Mouse (Mus musculus): Measurements from ENCODE around the gene Nfic. TPM values are rescaled to one million over a fixed set of nuclear protein-coding genes. Genes with fewer than 3 reads are reported as not detected.

The Nfic gene
- polyA plus RNA-seq, 1 experiment from 2014 or later, result 57.2 TPM

DNA sequence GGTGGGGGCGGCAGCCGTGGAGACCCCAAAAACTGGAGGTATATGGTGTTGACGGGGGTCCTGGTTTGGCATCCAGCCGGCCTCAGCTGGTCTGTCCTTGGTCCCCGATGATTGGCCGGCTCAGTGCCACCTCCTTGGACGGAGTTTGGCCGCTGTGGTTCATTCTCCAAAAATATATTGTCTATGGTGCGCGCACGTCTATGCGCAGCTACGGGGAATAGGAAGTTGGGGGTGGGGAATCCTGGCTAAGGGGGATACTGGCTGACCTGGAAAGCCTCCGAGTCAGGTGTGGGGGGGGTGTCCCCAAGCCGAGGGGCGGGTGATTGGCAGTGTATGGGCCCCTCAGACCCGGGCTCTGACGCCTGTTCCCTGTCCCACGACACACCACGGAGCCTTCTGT is 5.0 kb upstream of the Nfic start:
- Histone ChIP-seq H3K9me3 (ENCODE audit: control insufficient read depth, low read length) (0 out of 2 replicates have a peak, but pooled peaks cover 2% of the 10 kb centered on the region), H3K9ac (ENCODE audit: low read length) (no peak overlapping the region), H3K4me1 (replicated peaks; ENCODE audit: control insufficient read depth, insufficient read depth, low read length) (0 out of 2 replicates have a peak, but pooled peaks cover 3% of the 10 kb centered on the region), H3K4me2 (ENCODE audit: low read length) (no peak overlapping the region), H3K27ac (ENCODE audit: low read depth) (no peak overlapping the region), H3K27me3 (replicated peaks; ENCODE audit: control insufficient read depth, insufficient read depth, low read length) (peaks cover 90% of the 10 kb centered on the region), H3K36me3 (ENCODE audit: control insufficient read depth, insufficient read depth, low read length) (no peaks in the 10 kb centered on the region), H3K4me3 (ENCODE audit: low read depth, low read length) (no peak overlapping the region)
- DNase-seq (ENCODE audit: low spot score) (no peak), ATAC-seq (replicated peaks; ENCODE audit: low FRiP score, low TSS enrichment, low read depth) (no peak)
- WGBS, result 41% methylated on average over 20 of the region's 20 CpGs

DNA sequence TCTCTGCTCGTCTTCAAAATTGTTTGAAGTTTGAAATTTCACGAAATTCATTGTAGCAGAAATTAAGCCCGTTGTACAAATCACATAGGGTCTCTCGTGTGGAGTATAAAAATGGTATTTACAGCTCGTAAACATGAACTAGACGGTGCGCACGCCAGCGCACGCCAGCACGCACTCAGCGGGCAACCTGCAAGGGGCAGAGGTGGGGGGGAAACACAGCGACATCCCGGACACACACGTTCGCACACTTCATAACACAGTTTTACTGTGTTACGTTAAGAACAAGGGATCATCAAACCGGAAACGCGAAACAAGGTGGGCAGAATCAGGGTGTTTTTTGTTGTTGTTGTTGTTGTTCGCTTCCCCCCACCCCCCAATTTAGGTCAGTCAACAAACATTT is 4.0 kb upstream of the Nfic start:
- Histone ChIP-seq H3K4me2 (ENCODE audit: low read length) (no peak overlapping the region), H3K27ac (ENCODE audit: low read depth) (no peak overlapping the region), H3K9me3 (ENCODE audit: control insufficient read depth, low read length) (0 out of 2 replicates have a peak, but pooled peaks cover 2% of the 10 kb centered on the region), H3K27me3 (replicated peaks; ENCODE audit: control insufficient read depth, insufficient read depth, low read length) (peaks cover 90% of the 10 kb centered on the region), H3K4me3 (ENCODE audit: low read depth, low read length) (no peak overlapping the region), H3K9ac (ENCODE audit: low read length) (no peak overlapping the region), H3K36me3 (ENCODE audit: control insufficient read depth, insufficient read depth, low read length) (no peaks in the 10 kb centered on the region), H3K4me1 (replicated peaks; ENCODE audit: control insufficient read depth, insufficient read depth, low read length) (0 out of 2 replicates have a peak, but pooled peaks cover 3% of the 10 kb centered on the region)
- DNase-seq (ENCODE audit: low spot score) (no peak), ATAC-seq (replicated peaks; ENCODE audit: low FRiP score, low TSS enrichment, low read depth) (no peak)
- 64% methylated on average over 21 of the region's 21 CpGs for WGBS

DNA sequence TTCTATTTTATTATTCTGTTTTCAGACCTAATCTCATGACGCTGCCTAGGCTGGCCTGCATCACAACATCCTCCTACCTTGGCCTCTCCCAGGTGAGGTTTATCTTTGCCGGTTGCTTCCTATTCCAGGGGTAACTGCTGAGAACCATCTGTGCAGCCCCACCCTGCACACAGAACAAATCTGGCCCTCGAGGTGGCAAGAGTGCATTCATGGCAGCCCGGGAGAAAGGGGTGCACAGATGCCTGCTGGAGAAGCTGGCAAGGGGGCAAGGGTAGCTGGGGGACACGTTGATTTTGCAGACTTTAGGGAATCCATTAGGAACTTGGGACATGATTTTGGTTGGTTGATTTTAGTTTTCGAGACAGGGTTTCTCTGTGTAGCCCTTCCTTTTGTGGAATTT is 2.8 kb upstream of the Nfic start:
- H3K27me3 ChIP-seq (replicated peaks; ENCODE audit: control insufficient read depth, insufficient read depth, low read length), result peaks cover 90% of the 10 kb centered on the region
- H3K4me2 ChIP-seq (ENCODE audit: low read length), result no peak overlapping the region
- 0 out of 2 replicates have a peak, but pooled peaks cover 2% of the 10 kb centered on the region for H3K9me3 ChIP-seq (ENCODE audit: control insufficient read depth, low read length)
- H3K9ac ChIP-seq (ENCODE audit: low read length), result no peak overlapping the region
- H3K4me1 ChIP-seq (replicated peaks; ENCODE audit: control insufficient read depth, insufficient read depth, low read length), result no peaks in the 10 kb centered on the region
- no peak overlapping the region for H3K27ac ChIP-seq (ENCODE audit: low read depth)
- DNase-seq (ENCODE audit: low spot score) (no peak), ATAC-seq (replicated peaks; ENCODE audit: low FRiP score, low TSS enrichment, low read depth) (no peak)
- H3K4me3 ChIP-seq (ENCODE audit: low read depth, low read length), result no peak overlapping the region
- 78% methylated on average over 6 of the region's 6 CpGs for WGBS
- no peaks in the 10 kb centered on the region for H3K36me3 ChIP-seq (ENCODE audit: control insufficient read depth, insufficient read depth, low read length)

DNA sequence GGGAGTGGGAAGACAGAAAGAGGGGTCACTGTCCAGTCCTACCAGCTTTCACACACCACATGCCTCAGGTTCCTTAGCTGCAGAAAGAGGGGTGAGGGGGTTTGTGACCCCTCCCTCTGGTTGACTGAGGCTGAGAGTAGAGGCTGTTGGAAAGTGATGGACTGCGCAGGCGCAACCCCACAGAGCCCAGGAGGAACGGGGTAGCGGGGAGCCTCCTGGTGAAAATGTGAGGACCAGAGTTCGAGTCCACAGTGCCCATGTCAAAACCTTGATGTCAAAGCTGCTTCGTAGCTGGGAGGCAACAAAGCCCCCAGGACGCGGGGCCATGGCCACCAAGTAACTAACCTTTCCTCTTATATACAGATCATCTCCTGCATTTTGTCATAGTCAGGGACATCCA is 2.2 kb upstream of the Nfic start:
- Histone ChIP-seq H3K9ac (ENCODE audit: low read length) (no peak overlapping the region), H3K27ac (ENCODE audit: low read depth) (no peak overlapping the region), H3K36me3 (ENCODE audit: control insufficient read depth, insufficient read depth, low read length) (no peaks in the 10 kb centered on the region), H3K9me3 (ENCODE audit: control insufficient read depth, low read length) (0 out of 2 replicates have a peak, but pooled peaks cover 2% of the 10 kb centered on the region), H3K4me1 (replicated peaks; ENCODE audit: control insufficient read depth, insufficient read depth, low read length) (no peaks in the 10 kb centered on the region), H3K27me3 (replicated peaks; ENCODE audit: control insufficient read depth, insufficient read depth, low read length) (peaks cover 90% of the 10 kb centered on the region), H3K4me2 (ENCODE audit: low read length) (no peak overlapping the region), H3K4me3 (ENCODE audit: low read depth, low read length) (no peak overlapping the region)
- 85% methylated on average over 8 of the region's 8 CpGs for WGBS
- ATAC-seq (replicated peaks; ENCODE audit: low FRiP score, low TSS enrichment, low read depth), result no peak
- DNase-seq (ENCODE audit: low spot score), result no peak

DNA sequence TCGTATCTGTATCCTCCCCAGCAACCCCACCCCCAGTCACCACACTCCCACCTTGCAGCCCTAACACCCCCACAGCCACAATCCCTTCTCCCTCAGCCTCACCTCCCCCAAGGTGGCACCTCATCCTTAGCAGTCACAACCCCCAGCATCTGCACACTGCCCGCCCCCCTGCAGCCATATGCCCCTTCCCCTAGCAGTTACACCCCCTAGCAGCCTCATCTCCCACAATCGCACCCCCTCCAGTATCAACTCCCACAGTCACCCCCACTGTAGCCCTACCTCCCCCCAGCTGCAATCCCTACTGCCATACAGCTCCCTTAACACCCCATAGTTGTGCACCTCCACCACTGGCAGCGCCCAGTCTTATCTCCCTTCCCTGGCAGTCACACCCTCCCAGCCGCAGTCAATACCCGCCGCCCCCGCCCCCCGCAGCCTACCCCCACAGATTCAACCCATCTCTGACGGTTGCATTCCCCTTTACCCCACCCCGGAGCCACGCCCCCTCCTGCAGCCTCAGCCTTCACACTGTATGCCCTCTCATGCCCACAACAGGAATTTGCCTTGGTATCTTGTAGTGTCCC is 1.6 kb upstream of the Nfic start:
- H3K9ac ChIP-seq (ENCODE audit: low read length), result no peak overlapping the region
- 52% methylated on average over 12 of the region's 12 CpGs for WGBS
- H3K27ac ChIP-seq (ENCODE audit: low read depth), result no peak overlapping the region
- peaks cover 90% of the 10 kb centered on the region for H3K27me3 ChIP-seq (replicated peaks; ENCODE audit: control insufficient read depth, insufficient read depth, low read length)
- ATAC-seq (replicated peaks; ENCODE audit: low FRiP score, low TSS enrichment, low read depth) (no peak), DNase-seq (ENCODE audit: low spot score) (no peak)
- H3K4me1 ChIP-seq (replicated peaks; ENCODE audit: control insufficient read depth, insufficient read depth, low read length), result no peaks in the 10 kb centered on the region
- no peaks in the 10 kb centered on the region for H3K9me3 ChIP-seq (ENCODE audit: control insufficient read depth, low read length)
- H3K36me3 ChIP-seq (ENCODE audit: control insufficient read depth, insufficient read depth, low read length), result no peaks in the 10 kb centered on the region
- H3K4me2 ChIP-seq (ENCODE audit: low read length), result no peak overlapping the region
- no peak overlapping the region for H3K4me3 ChIP-seq (ENCODE audit: low read depth, low read length)

DNA sequence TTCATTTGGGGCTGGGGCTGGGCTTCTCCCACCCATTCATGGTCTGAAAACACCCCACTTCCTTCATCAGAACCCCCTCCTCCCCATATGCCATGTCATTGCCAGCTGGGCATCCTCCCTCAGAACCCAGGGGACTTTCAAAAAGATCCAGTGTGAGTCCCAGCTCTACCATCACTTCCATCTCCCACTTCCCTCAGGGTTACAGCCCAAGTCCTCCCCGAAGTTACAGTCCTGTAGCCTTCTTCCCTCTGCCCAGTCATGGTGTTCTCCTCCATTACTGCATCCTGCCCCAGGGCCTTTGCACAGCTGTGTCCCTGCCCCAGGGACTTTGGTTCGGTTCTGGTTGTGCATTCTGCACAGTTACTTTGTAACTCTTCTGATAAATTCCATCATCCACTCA is 1.3 kb downstream of the Nfic start:
- Histone ChIP-seq H3K27me3 (replicated peaks; ENCODE audit: control insufficient read depth, insufficient read depth, low read length) (peaks cover 81% of the 10 kb centered on the region), H3K4me3 (ENCODE audit: low read depth, low read length) (no peak overlapping the region)
- no peak for DNase-seq (ENCODE audit: low spot score)

DNA sequence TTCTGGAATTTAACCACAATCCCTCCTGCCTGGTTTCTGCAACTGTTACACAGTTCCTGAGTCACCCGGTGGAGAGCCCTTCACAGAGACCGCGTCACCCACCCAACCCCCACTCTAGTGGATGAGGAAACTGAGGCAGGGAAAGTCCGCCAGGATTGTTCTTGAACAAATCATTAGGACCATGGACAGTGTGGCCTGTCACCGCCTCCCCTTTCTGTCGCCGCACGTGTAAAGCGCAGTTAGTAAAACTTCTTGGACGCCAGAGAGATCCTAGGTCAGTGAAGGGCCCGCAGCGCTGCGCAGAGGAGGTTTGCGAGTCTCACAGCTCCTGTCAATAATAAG is 2.5 kb downstream of the Nfic start:
- 3% methylated on average over 14 of the region's 14 CpGs for WGBS
- Histone ChIP-seq H3K4me2 (ENCODE audit: low read length) (no peak overlapping the region), H3K9ac (ENCODE audit: low read length) (no peak overlapping the region), H3K9me3 (ENCODE audit: control insufficient read depth, low read length) (no peaks in the 10 kb centered on the region), H3K36me3 (ENCODE audit: control insufficient read depth, insufficient read depth, low read length) (no peaks in the 10 kb centered on the region), H3K4me3 (ENCODE audit: low read depth, low read length) (no peak overlapping the region), H3K27me3 (replicated peaks; ENCODE audit: control insufficient read depth, insufficient read depth, low read length) (peaks cover 77% of the 10 kb centered on the region), H3K27ac (ENCODE audit: low read depth) (no peak overlapping the region), H3K4me1 (replicated peaks; ENCODE audit: control insufficient read depth, insufficient read depth, low read length) (no peaks in the 10 kb centered on the region)
- DNase-seq (ENCODE audit: low spot score) (no peak), ATAC-seq (replicated peaks; ENCODE audit: low FRiP score, low TSS enrichment, low read depth) (no peak)

More for the DNA sequence above, 1.3 kb downstream of the Nfic start:
- no peaks in the 10 kb centered on the region for H3K36me3 ChIP-seq (ENCODE audit: control insufficient read depth, insufficient read depth, low read length)
- ATAC-seq (replicated peaks; ENCODE audit: low FRiP score, low TSS enrichment, low read depth), result no peak
- no peaks in the 10 kb centered on the region for H3K9me3 ChIP-seq (ENCODE audit: control insufficient read depth, low read length)
- WGBS, result 70% methylated on average over 2 of the region's 2 CpGs
- no peaks in the 10 kb centered on the region for H3K4me1 ChIP-seq (replicated peaks; ENCODE audit: control insufficient read depth, insufficient read depth, low read length)
- no peak overlapping the region for H3K4me2 ChIP-seq (ENCODE audit: low read length)
- H3K9ac ChIP-seq (ENCODE audit: low read length), result no peak overlapping the region
- H3K27ac ChIP-seq (ENCODE audit: low read depth), result no peak overlapping the region

DNA sequence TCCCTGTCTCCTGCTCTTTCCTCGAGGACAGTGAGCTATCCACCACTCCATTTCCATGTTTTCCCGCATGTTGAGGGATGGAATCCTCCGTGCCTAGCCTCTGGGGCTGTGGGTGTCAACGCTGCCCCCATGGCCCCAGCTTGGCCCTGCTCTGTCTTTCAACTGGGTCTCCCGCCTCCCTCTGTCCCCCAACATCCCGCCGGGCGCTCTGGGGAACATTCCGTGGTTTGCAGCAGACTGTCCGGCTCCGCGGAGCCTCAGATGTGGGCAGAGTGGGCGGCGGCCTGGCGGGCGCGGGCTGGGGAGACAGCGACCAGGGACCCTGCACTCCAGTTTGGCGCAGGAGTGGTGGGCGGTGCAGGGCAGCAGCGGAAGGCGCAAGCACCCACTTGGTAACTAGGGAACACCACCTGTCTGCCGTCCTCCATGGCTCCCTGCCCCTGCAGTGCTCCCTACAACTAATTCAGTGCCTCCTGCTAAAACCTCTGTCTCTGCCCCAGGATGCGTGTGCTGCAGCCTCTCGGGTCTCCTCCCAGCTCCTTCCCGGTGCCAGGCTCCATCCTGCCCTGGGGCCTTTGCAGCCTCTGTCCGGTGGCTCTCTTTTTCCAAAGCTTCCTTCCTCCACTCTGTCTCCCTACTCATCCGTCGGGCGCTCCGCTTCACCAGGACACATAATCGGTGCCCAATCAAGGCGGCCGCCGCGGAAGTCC is 3.0 kb downstream of the Nfic start:
- no peak overlapping the region for H3K4me3 ChIP-seq (ENCODE audit: low read depth, low read length)
- no peaks in the 10 kb centered on the region for H3K9me3 ChIP-seq (ENCODE audit: control insufficient read depth, low read length)
- peaks cover 71% of the 10 kb centered on the region for H3K27me3 ChIP-seq (replicated peaks; ENCODE audit: control insufficient read depth, insufficient read depth, low read length)
- no peaks in the 10 kb centered on the region for H3K36me3 ChIP-seq (ENCODE audit: control insufficient read depth, insufficient read depth, low read length)
- H3K9ac ChIP-seq (ENCODE audit: low read length), result no peak overlapping the region
- 12% methylated on average over 36 of the region's 36 CpGs for WGBS
- no peaks in the 10 kb centered on the region for H3K4me1 ChIP-seq (replicated peaks; ENCODE audit: control insufficient read depth, insufficient read depth, low read length)
- H3K4me2 ChIP-seq (ENCODE audit: low read length), result no peak overlapping the region
- ATAC-seq (replicated peaks; ENCODE audit: low FRiP score, low TSS enrichment, low read depth), result no peak
- no peak for DNase-seq (ENCODE audit: low spot score)
- H3K27ac ChIP-seq (ENCODE audit: low read depth), result no peak overlapping the region

DNA sequence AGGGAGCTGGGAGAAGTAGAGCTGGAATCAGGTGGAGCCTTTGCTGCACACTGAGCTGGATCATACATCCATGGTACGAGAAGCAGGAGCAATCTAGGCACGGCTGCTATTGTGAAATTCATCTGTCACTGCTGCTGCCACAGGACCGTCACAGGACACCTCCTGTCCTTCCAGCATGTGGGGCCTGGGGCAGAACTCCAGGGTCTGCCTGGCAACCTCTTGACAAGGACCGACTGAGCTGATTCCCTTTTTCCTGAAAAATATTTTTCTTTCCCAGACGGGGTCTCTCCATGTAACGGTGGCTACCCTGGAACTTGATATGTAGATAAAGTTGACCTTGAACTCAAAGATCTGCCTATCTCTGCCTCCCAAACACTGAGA is 4.1 kb downstream of the Nfic start:
- ATAC-seq (replicated peaks; ENCODE audit: low FRiP score, low TSS enrichment, low read depth), result no peak
- Histone ChIP-seq H3K4me1 (replicated peaks; ENCODE audit: control insufficient read depth, insufficient read depth, low read length) (no peaks in the 10 kb centered on the region), H3K36me3 (ENCODE audit: control insufficient read depth, insufficient read depth, low read length) (no peaks in the 10 kb centered on the region), H3K9ac (ENCODE audit: low read length) (no peak overlapping the region), H3K27ac (ENCODE audit: low read depth) (no peak overlapping the region), H3K4me3 (ENCODE audit: low read depth, low read length) (no peak overlapping the region), H3K4me2 (ENCODE audit: low read length) (no peak overlapping the region), H3K9me3 (ENCODE audit: control insufficient read depth, low read length) (no peaks in the 10 kb centered on the region), H3K27me3 (replicated peaks; ENCODE audit: control insufficient read depth, insufficient read depth, low read length) (peaks cover 61% of the 10 kb centered on the region)
- no peak for DNase-seq (ENCODE audit: low spot score)
- WGBS, result 55% methylated on average over 6 of the region's 6 CpGs

Measured in intestine, embryonic 14.5 days (tissue).